Mouse (Mus musculus) monocyte, adult 2 months (primary cell): Measurements from ENCODE around the gene Pcbp2.

Experiments used
- DNase-seq, 2 experiments: peaks; one replicate each; pipeline ENCODE4 v3.0.0; 2022; ENCODE audit warnings: low spot score in 2 of 2, low read depth in 1 of 2

Pcbp2 gene

DNA sequence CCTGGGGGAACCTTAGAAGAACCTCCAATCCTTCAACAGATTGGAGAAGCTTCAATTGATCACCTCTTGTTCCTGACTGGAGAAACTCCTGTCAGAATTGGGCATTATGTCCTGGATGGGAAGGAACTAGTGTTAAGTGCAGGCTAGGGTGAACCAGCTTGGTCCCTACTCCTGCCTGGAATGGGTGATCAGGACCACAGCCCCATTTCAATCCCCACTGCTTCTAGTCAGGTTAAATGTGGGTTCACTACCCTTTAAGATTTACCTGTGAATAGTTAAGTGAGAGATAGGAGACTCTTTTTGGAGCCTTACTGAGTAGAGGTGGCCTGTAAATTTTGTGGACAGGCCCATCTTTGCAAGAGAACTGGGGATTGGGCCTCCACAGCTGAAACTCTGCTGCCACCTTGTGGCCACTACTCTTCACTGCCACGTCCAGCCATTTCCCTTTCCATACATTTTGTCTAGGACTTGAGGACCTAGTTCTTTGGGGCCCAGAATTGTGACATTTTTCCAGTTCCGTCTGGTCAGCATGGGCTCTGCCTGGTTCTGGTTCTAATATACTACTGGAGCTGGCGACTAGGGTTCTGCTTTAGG lies 54.6 kb downstream of the Pcbp2 start, which contains the start of gene Npff:
Npff (minus strand) TSS at position 51 of the 594 bp plus-strand sequence.
- peak in 1 of 2 experiments; percentile 60 for DNase-seq

GRCm38 (mm10) chr15:102526111-102527002 lies 56.0 kb downstream of the Pcbp2 start:
- no peak for DNase-seq

GRCm38 (mm10) chr15:102527936-102528335 lies 57.6 kb downstream of the Pcbp2 start:
- DNase-seq = no peak

- DNase-seq = no peak
These were observed 58.1 kb downstream of the Pcbp2 start for GRCm38 (mm10) chr15:102528396-102528795.

- DNase-seq = no peak
These were observed 60.2 kb downstream of the Pcbp2 start for GRCm38 (mm10) chr15:102530566-102530965.

DNA sequence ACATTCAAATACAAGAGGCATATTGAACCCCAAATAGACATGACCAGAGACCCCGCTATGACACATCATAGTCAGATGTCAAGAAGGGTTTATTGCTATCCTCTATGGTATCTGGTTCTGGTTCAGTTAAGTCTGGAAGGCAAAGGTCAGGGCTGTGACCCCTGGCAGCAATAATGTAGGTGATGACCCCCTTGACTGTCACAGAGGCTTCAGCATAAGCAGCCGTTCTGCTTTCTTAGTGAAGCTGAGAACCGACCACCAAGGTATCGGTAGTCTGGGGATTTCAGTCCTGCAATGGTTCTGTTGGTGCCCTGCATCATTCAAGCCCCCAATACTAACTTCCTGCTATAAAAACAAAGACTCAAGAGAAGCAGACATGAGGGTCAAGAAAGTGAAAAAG lies 61.2 kb downstream of the Pcbp2 start:
- DNase-seq = no peak

- no peak for DNase-seq
These were observed 62.0 kb downstream of the Pcbp2 start for GRCm38 (mm10) chr15:102532106-102532900.

DNA sequence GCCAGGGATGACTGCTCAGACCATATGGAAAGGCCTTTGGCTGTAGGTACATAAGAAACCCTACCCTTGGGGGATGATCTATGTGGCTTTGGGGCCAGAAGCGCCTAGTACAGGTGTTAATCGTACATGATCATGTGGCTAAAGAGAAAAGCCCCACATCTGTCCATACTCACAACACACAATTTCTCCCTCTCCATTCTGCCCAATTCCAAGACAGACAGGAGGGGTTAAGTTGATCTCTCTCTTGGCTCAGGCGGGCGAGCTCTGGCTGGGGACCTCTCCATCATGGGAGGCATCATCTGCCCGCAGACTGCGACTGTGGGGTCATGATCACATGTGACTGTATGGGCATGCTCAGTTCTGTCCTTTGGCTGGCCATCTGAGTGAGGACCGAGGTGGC lies 63.6 kb downstream of the Pcbp2 start:
- DNase-seq = no peak

- DNase-seq = no peak
These were observed 74.5 kb downstream of the Pcbp2 start for GRCm38 (mm10) chr15:102544801-102545200.

DNA sequence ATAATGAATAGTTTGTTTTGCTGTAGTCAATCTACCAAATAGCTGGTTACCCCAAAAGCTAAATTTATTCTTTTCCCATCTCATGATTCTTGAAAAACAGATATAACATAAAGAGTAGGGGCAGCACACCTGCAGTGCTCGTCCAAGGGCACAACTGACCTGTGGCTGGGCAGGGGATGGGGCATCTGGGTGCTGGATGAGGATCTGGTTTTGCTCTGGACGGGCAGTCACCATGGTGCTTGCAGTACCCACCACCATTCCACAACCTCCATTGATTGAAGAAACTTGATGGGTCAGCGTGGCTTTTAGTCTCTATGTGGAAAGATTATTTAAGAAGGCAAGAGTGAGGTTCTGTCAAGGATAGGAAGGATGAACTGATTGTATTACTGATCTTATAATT lies 75.9 kb downstream of the Pcbp2 start:
- DNase-seq = no peak

DNA sequence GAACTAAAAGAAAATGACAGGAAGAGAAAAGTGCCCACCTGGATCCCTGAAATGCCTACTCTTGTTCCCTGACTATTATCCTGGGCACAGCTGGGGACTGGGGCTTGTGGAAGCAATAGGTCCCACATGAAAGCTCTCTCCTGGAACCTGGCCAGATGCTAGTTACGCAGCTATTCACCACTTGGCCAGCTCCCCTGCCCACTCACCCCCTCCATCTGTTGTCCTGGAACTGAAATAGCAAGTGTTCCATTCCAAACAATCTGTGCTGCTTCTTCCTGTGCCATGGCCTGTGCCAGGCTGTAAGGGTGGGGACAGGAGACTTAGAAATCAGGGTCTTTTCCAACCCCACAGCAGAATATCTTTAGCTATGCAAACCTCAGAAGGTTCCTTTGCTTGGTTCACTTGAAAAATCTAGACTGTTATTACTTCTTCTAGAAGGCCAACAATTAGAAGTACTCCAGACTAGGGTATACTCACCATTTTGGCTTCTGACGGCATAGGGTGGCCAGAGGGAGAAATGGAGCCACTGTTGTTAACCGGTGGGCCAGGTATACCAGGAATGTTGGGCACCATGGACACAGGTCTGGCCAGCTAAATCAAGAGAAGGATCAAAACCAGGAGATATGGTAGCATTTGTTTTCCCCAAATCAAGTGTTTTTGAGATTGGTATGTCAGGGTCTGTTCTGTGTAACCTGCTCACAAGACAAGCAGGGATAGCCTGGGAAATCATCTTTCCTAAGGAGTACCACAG lies 76.5 kb downstream of the Pcbp2 start:
- no peak for DNase-seq

DNA sequence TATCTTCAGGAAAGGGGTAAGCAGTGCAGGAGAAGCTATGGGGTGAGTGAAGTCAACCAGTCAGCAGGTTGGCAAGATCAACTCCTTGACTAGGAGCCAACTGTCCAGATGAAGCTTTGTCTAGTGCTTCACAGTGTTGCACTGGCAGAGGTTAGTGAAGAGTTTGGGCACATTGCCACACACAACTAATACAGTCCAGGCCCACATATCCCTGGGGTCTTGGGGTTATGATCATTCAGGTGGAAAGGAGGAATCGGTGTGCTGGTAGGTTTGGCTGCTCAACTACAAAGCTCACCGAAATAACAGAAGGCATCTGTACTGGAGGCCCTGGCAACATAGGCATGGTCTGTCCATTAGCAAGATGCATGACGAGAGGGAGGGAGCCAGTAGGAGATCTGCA lies 77.1 kb downstream of the Pcbp2 start:
- no peak for DNase-seq
